ENCODE assay signal across 8 mouse cellular contexts in the genomic region with DNA sequence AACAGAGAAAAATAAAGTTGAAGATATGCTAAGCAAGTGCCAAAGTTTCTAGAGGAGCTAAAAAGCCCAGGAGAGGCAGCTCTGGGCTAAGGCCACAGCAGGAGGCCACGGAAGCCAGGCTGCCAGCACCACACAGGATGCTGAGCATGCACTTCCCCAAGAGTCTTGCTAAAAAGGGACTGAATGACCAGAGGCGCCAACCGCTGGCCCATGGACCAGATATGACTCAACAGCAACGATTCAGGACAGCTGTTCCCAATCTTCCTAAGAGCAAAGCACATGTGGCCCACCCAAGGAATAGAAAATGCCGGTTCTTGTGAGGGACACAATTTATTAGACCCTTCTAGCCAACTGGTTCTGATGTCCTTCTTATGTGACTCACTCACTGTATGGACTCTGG. TPM values are rescaled to one million over a fixed set of nuclear protein-coding genes. Genes with fewer than 3 reads are reported as not detected.
DNase-seq lines count a peak whose midpoint lies in the region; ATAC-seq lines count a peak whose summit lies in the region.

No protein-coding gene starts in this region.

- peak overlapping the region; percentile 84; the same call in 1 of the 2 replicates for H3K27ac ChIP-seq in hindbrain, embryonic 12.5 days
- H3K27ac ChIP-seq in hindbrain, embryonic 16.5 days (ENCODE audit: low read depth, low read length): no peak overlapping the region

- ATAC-seq in hindbrain, embryonic 12.5 days (ENCODE audit: low FRiP score): no peak
- ATAC-seq in hindbrain, embryonic 16.5 days: no peak
- ATAC-seq in activated CD4-positive, CD25-positive, alpha-beta regulatory T cell, adult 4 months: no peak

- no peak overlapping the region for H3K4me2 ChIP-seq in hindbrain, embryonic 12.5 days (replicated peaks)
- no peak overlapping the region for H3K4me2 ChIP-seq in hindbrain, embryonic 16.5 days (ENCODE audit: low read length)

- H3K4me3 ChIP-seq in hindbrain, embryonic 12.5 days: no peak overlapping the region
- no peak overlapping the region for H3K4me3 ChIP-seq in hindbrain, embryonic 16.5 days (ENCODE audit: low read length)

- no peaks in the 10 kb centered on the region for H3K9me3 ChIP-seq in hindbrain, embryonic 12.5 days (replicated peaks)
- H3K9me3 ChIP-seq in hindbrain, embryonic 16.5 days (ENCODE audit: control insufficient read depth, low read length): no peaks in the 10 kb centered on the region

- no peak overlapping the region for H3K9ac ChIP-seq in hindbrain, embryonic 12.5 days
- H3K9ac ChIP-seq in hindbrain, embryonic 16.5 days (ENCODE audit: low read depth, low read length): no peak overlapping the region

- no peaks in the 10 kb centered on the region for H3K36me3 ChIP-seq in hindbrain, embryonic 12.5 days
- no peaks in the 10 kb centered on the region for H3K36me3 ChIP-seq in hindbrain, embryonic 16.5 days (ENCODE audit: control insufficient read depth, insufficient read depth, low read length)

- peak; percentile 59 for DNase-seq in fibroblast of lung, adult 2 months (ENCODE audit: low read depth)
- DNase-seq in heart, postnatal 25 days (ENCODE audit: low spot score): peak; percentile 58
- peak; percentile 8 for DNase-seq in lung, postnatal 25 days (ENCODE audit: low spot score)
- no peak for DNase-seq in right cerebral cortex, postnatal 14 days
- no peak for DNase-seq in adrenal gland, adult 8-10 months

- peaks cover 29% of the 10 kb centered on the region for H3K4me1 ChIP-seq in hindbrain, embryonic 12.5 days
- peaks cover 10% of the 10 kb centered on the region for H3K4me1 ChIP-seq in hindbrain, embryonic 16.5 days (ENCODE audit: control insufficient read depth, insufficient read depth, low read depth, low read length)

- no peaks in the 10 kb centered on the region for H3K27me3 ChIP-seq in hindbrain, embryonic 12.5 days
- H3K27me3 ChIP-seq in hindbrain, embryonic 16.5 days (replicated peaks; ENCODE audit: control insufficient read depth, insufficient read depth, low read length): no peaks in the 10 kb centered on the region

- intact Hi-C loops in heart, postnatal 25 days (cut with DNase I): no loop called here

- 64% methylated on average over 5 of the region's 5 CpGs for WGBS in hindbrain, embryonic 12.5 days
- WGBS in hindbrain, embryonic 16.5 days: 63% methylated on average over 5 of the region's 5 CpGs

RNA-seq across cellular contexts. Expression of a gene that starts 57.4 kb away (rescaled TPM):
- 27.9 and 28.8 TPM in 2 replicates for polyA plus RNA-seq in hindbrain, embryonic 12.5 days (2016; fragmentation: Nextera tagmentation; extraction: Ambion mirVana)
- 24.4 and 24.9 TPM in 2 replicates for polyA plus RNA-seq in hindbrain, embryonic 16.5 days (2015; fragmentation: Nextera tagmentation; extraction: Ambion mirVana)
- total RNA-seq in heart, postnatal 25 days (2021): 1 to 10 TPM; 6.5 to 6.7 TPM
- 10 to 100 TPM; 28.4 to 30.5 TPM for polyA plus RNA-seq in activated CD4-positive, CD25-positive, alpha-beta regulatory T cell, adult 4 months (2017; shearing (Covaris generic))
- total RNA-seq in adrenal gland, adult 8-10 months (2022): 10 to 100 TPM; 17.7 to 22.6 (median 19.1) TPM

Comparison
In these comparisons a context has a peak if more than half of its experiments do, and no peak if none do; other contexts are left out.
1. DNase-seq: peak in fibroblast of lung, adult 2 months (single experiment), heart, postnatal 25 days (single experiment) and lung, postnatal 25 days (single experiment); none in right cerebral cortex, postnatal 14 days (single experiment) and adrenal gland, adult 8-10 months (single experiment).